Mouse (Mus musculus) midbrain, postnatal 0 days (tissue): ENCODE measurements at regions not wholly inside any gene's neighbourhood (a gene's known extent, or its start where the extent isn't known, plus 50 kb on each side); places are given as distances from the start of the nearest gene placed in this dataset.

ENCODE experiments used
- ATAC-seq: fragments of 200-750 bp; cut with Nextera tagmentation; 2 replicates; pipeline ENCODE4 v1.8.0; 2017; ENCODE audit warnings: moderate number of reproducible peaks, mild to moderate bottlenecking, moderate TSS enrichment, moderate library complexity; ENCODE audit not compliant: low FRiP score
- DNase-seq: peaks from one replicate; pipeline ENCODE4 v3.0.0-alpha.2; 2015; ENCODE audit warnings: low spot score
- H3K27ac ChIP-seq: fragments of 300-500 bp; sonication (generic); 2 replicates; pipeline ENCODE4 v1.5.1; 2014; ENCODE audit warnings: low read depth, mild to moderate bottlenecking, low read length, mixed read lengths
- H3K27me3 ChIP-seq: fragments of 300-500 bp; sonication (generic); 2 replicates; pipeline ENCODE4 v1.6.1; 2014; ENCODE audit warnings: low read length, control low read depth, mixed read lengths; ENCODE audit not compliant: insufficient read depth
- H3K36me3 ChIP-seq: fragments of 300-500 bp; sonication (generic); 2 replicates; pipeline ENCODE4 v1.6.1; 2014; ENCODE audit warnings: low read length, control low read depth, mixed read lengths; ENCODE audit not compliant: insufficient read depth
- H3K4me1 ChIP-seq: fragments of 300-500 bp; sonication (generic); 2 replicates; pipeline ENCODE4 v1.6.1; 2014; ENCODE audit warnings: mild to moderate bottlenecking, control low read depth, antibody characterized with exemption, low read length, mixed read lengths; ENCODE audit not compliant: insufficient read depth
- H3K4me2 ChIP-seq: fragments of 300-500 bp; sonication (generic); 2 replicates; pipeline ENCODE4 v1.6.1; 2014; ENCODE audit warnings: low read depth, mild to moderate bottlenecking, low read length, mixed read lengths; ENCODE audit not compliant: poor library complexity, severe bottlenecking
- H3K4me3 ChIP-seq: fragments of 300-500 bp; sonication (generic); 2 replicates; pipeline ENCODE4 v1.5.1; 2014; ENCODE audit warnings: low read depth, mild to moderate bottlenecking, low read length, moderate library complexity
- H3K9ac ChIP-seq: fragments of 300-500 bp; sonication (generic); replicated peaks from 2 replicates; pipeline ENCODE4 v1.6.1; 2014; ENCODE audit warnings: mild to moderate bottlenecking, low read length, moderate library complexity, mixed read lengths; ENCODE audit not compliant: poor library complexity, severe bottlenecking
- H3K9me3 ChIP-seq: fragments of 300-500 bp; sonication (generic); 2 replicates; pipeline ENCODE4 v1.6.1; 2016; ENCODE audit warnings: low read length, control low read depth
- CTCF ChIP-seq: IDR thresholded peaks from 2 replicates; pipeline ENCODE4 v1.5.1; 2016; ENCODE audit warnings: antibody characterized with exemption, mild to moderate bottlenecking
- WGBS: fragments of 180-500 bp; shearing (Covaris S2); extraction: QIAGEN DNeasy Blood & Tissue Kit; methylation state at CpG from one replicate; pipeline ENCODE4 v1.1.7; 2014; 5-methylcytosine and 5-hydroxymethylcytosine counted together

- no peaks in the 10 kb centered on the region for H3K9me3 ChIP-seq
Observed at GRCm38 (mm10) chr15:63689788-63690575, 155.0 kb downstream of the Gsdmc2 start.

GRCm38 (mm10) chr15:63687852-63688251 is 157.1 kb downstream of the Gsdmc2 start:
- Histone ChIP-seq H3K9me3 (no peaks in the 10 kb centered on the region), H3K27ac (no peak overlapping the region), H3K4me3 (no peak overlapping the region), H3K9ac (no peak overlapping the region), H3K4me1 (0 out of 2 replicates have a peak, but pooled peaks cover 2% of the 10 kb centered on the region), H3K36me3 (no peaks in the 10 kb centered on the region), H3K4me2 (no peak overlapping the region), H3K27me3 (no peaks in the 10 kb centered on the region)
- no peak for TF ChIP-seq CTCF
- WGBS, result 100% methylated on average over 1 of the region's 1 CpGs
- ATAC-seq, result no peak
- DNase-seq, result no peak

More at GRCm38 (mm10) chr15:63689788-63690575, 155.0 kb downstream of the Gsdmc2 start:
- no peak overlapping the region for H3K9ac ChIP-seq
- DNase-seq (no peak), ATAC-seq (no peak)
- 78% methylated on average over 5 of the region's 5 CpGs for WGBS
- no peak overlapping the region for H3K27ac ChIP-seq
- 0 out of 2 replicates have a peak, but pooled peaks cover 4% of the 10 kb centered on the region for H3K4me1 ChIP-seq
- H3K4me3 ChIP-seq, result no peak overlapping the region
- TF ChIP-seq CTCF, result no peak
- H3K4me2 ChIP-seq, result no peak overlapping the region
- no peaks in the 10 kb centered on the region for H3K36me3 ChIP-seq
- H3K27me3 ChIP-seq, result no peaks in the 10 kb centered on the region

GRCm38 (mm10) chr15:63686954-63687562 is 157.9 kb downstream of the Gsdmc2 start:
- TF ChIP-seq CTCF, result no peak
- WGBS, result 69% methylated on average over 3 of the region's 3 CpGs
- DNase-seq (no peak), ATAC-seq (no peak)
- Histone ChIP-seq H3K4me2 (no peak overlapping the region), H3K4me1 (no peaks in the 10 kb centered on the region), H3K36me3 (no peaks in the 10 kb centered on the region), H3K27me3 (no peaks in the 10 kb centered on the region), H3K9ac (no peak overlapping the region), H3K4me3 (no peak overlapping the region), H3K27ac (no peak overlapping the region), H3K9me3 (no peaks in the 10 kb centered on the region)

GRCm38 (mm10) chr15:63679984-63680925 is 164.7 kb downstream of the Gsdmc2 start:
- no peak for DNase-seq
- no peaks in the 10 kb centered on the region for H3K4me1 ChIP-seq

GRCm38 (mm10) chr15:63678921-63679320 is 166.1 kb downstream of the Gsdmc2 start:
- Histone ChIP-seq H3K9me3 (no peaks in the 10 kb centered on the region), H3K9ac (no peak overlapping the region), H3K27me3 (no peaks in the 10 kb centered on the region), H3K4me3 (no peak overlapping the region), H3K4me2 (no peak overlapping the region), H3K36me3 (no peaks in the 10 kb centered on the region), H3K27ac (no peak overlapping the region), H3K4me1 (no peaks in the 10 kb centered on the region)
- DNase-seq (no peak), ATAC-seq (no peak)
- TF ChIP-seq CTCF, result no peak
- 83% methylated on average over 5 of the region's 5 CpGs for WGBS

More at GRCm38 (mm10) chr15:63679984-63680925, 164.7 kb downstream of the Gsdmc2 start:
- Histone ChIP-seq H3K9me3 (no peaks in the 10 kb centered on the region), H3K27ac (no peak overlapping the region), H3K4me3 (no peak overlapping the region), H3K36me3 (no peaks in the 10 kb centered on the region), H3K4me2 (no peak overlapping the region), H3K27me3 (no peaks in the 10 kb centered on the region), H3K9ac (no peak overlapping the region)
- ATAC-seq, result no peak
- no peak for TF ChIP-seq CTCF
- 47% methylated on average over 3 of the region's 3 CpGs for WGBS
